Mouse (Mus musculus): Measurements from ENCODE around the gene Ms4a6c.
"Not testable (repeated sequence)": the region's sequence is repeated elsewhere in the genome, so short reads cannot be mapped to it uniquely, and the experiment has no call there.

Gene Ms4a6c

GRCm38 (mm10) chr19:11501326-11501725, 32.2 kb downstream of the Ms4a6c start:
- DNase-seq (ENCODE audit: low read depth, low spot score), result no peak

DNA sequence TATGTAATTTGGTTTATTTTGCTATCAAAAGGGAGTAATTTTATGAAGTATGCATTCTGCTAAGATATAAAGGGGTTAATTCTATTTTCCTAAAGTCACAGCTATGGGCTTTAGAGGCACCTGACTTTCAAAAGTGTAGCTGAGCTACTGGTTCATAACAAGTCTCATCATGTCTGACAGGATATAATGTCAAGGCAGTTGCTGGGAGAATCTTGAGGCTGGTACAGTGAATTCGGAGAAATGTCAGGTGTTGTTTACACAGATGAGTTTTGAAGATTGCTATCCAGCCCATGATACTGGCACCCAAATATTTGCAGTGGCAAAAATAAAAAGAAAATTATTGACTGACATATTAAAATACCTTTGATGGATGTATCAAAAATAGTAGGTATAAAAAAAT, 35.7 kb downstream of the Ms4a6c start:
- no peak for DNase-seq (ENCODE audit: low read depth, low spot score)

DNA sequence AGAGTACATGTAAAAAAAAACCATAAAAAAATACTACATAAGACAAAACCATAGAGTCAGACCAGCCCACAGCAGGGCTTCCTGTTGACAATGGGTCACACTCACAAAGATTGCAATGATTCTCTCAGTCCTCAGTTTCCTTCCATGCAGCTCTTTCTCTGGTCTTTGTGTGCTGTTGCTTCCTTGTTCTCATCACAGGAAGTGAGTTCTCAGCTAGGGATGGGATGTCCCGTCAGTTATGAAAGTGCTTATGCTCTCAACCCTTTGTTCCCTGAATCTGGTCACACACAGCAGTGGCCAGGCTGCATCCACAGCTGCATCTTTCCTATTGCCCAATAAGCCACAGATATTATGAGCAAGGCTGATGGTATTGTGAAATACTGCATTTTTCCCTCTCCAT, 44.3 kb downstream of the Ms4a6c start:
- no peak for DNase-seq (ENCODE audit: low read depth, low spot score)

DNA sequence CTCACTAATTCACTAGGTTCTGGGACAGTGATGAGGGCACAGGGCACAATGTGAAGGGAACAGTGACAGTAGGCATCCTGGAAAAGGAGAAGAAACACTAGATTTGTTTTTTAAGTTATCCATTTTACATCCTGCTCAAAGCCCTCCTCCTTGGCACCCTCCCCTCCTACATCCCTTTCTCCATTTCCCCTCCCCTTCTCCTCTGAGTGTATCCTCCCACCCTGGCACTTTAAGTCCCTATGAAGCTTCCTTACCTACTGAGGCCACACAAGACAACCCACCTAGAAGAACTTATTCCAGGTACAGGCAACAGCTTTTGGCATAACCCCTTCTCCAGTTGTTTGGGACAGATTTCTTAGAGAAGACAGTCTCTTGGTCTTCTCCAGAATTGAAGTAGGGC, 47.1 kb downstream of the Ms4a6c start, which contains the start of gene Ms4a6b:
Ms4a6b (plus strand) TSS at position 267 of the 400 bp plus-strand sequence.
- DNase-seq (ENCODE audit: low read depth, low spot score), result no peak

- no peak for DNase-seq (ENCODE audit: low read depth, low spot score)
These were observed 47.7 kb downstream of the Ms4a6c start for GRCm38 (mm10) chr19:11516845-11517244.

DNA sequence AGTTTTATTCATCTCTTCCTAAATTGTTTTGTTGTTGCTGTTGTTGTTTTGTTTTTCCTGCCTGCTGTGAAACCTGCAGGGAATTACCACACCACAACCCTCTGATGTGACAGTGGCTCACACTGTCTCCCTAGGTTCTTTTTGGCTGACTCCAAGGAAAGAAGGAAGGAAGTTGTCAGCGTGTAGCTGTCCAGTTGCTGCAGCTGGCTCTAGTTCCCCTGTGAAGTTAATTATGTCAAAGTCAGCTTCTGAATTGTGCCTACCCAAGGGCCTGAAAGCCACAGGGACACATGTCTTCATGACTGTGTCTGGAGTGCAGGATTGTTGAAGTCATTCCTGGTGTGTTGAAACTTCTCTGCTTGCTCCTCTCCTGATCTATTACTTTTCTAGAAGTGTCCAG, 48.2 kb downstream of the Ms4a6c start:
- not testable (repeated sequence) for DNase-seq (ENCODE audit: low read depth, low spot score)

- not testable (repeated sequence) for DNase-seq (ENCODE audit: low read depth, low spot score)
These were observed 49.2 kb downstream of the Ms4a6c start for GRCm38 (mm10) chr19:11518356-11518755.

DNA sequence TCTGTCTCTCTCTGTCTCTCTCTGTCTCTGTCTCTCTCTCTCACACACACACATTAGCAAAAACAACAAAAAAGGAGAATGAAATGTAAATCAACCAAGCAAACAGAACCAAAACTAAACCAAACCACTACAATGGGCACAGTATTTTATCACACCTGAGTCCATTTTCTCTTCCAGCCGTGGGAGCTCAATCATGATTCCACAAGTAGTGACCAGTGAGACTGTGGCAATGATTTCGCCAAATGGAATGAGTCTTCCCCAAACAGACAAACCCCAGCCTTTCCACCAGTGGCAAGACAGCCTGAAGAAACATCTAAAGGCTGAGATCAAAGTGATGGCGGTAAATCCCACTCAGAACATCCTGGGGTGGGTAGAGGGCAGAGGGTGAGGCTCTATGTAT, 51.0 kb downstream of the Ms4a6c start:
- no peak for DNase-seq (ENCODE audit: low read depth, low spot score)
